Mouse (Mus musculus): Measurements from ENCODE around the gene Il6.
"Not testable (repeated sequence)": the region's sequence is repeated elsewhere in the genome, so short reads cannot be mapped to it uniquely, and the experiment has no call there.

The Il6 gene

DNA sequence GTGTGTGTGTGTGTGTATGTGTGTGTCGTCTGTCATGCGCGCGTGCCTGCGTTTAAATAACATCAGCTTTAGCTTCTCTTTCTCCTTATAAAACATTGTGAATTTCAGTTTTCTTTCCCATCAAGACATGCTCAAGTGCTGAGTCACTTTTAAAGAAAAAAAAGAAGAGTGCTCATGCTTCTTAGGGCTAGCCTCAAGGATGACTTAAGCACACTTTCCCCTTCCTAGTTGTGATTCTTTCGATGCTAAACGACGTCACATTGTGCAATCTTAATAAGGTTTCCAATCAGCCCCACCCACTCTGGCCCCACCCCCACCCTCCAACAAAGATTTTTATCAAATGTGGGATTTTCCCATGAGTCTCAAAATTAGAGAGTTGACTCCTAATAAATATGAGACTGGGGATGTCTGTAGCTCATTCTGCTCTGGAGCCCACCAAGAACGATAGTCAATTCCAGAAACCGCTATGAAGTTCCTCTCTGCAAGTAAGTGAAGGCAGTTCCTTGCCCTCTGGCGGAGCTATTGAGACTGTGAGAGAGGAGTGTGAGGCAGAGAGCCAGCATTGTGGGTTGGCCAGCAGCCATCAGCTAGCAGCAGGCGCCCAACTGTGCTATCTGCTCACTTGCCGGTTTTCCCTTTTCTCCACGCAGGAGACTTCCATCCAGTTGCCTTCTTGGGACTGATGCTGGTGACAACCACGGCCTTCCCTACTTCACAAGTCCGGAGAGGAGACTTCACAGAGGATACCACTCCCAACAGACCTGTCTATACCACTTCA, at the start of gene Il6:
Il6 (plus strand) TSS at position 389 of the 778 bp plus-strand sequence.
- no peak for DNase-seq (ENCODE audit: low read depth, low spot score)

DNA sequence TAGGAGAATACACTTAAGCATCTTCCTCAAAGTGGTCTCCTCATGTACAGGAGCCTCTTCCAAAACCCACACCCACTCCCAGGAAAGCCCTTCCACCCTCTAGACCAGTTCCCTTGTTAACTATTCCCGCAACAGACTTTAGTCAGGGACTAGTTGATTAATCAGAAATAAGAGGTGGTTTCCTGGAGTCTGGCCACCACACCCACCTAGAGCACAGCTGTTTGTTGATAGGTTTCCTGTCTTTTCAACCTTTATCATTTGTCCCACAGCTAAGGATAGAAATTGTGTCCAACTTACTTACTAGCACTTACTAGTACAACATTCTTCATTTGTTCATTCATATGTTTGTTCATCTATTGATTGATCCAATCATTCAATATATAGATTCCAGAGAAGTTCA, 49.4 kb upstream of the Il6 start:
- no peak for DNase-seq (ENCODE audit: low read depth, low spot score)

DNA sequence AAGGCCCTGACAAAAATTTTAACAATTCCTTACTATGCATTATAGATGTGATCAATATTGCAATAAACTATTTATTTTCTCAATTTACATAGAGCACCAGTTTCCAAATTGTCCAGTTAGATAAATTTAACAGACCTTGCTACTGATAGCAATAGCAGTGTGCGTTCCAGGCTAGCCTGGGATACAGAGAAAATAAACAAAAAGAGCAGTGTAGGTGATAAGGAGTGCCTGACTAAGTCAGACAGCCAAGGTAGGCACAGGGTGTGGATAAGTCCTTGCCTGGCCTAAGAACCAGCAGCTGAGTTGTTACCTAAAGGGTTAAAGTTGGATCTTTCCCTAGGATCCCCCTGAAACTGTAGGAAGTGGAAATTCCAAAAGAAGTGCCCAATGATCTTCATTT, 42.7 kb upstream of the Il6 start:
- DNase-seq (ENCODE audit: low read depth, low spot score) = no peak

DNA sequence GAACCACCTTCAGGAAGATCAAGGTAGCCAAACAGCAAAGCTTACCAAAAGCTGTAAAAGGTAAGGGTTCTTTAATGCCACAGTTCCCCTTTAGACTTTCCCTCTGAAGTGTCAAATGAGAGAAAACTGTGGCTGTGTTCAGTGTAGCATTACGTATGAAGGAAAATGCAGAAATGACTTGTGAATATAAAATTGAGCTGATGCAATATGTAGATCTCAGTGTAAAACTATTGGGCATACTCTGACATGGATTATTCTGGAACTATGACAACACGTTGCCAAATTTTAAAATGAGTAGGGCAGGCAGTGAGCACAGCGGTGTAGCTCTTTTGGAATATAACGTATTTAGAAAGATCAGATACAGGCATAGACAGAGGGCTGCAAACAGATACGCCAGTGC, 40.1 kb upstream of the Il6 start:
- DNase-seq (ENCODE audit: low read depth, low spot score) = no peak

DNA sequence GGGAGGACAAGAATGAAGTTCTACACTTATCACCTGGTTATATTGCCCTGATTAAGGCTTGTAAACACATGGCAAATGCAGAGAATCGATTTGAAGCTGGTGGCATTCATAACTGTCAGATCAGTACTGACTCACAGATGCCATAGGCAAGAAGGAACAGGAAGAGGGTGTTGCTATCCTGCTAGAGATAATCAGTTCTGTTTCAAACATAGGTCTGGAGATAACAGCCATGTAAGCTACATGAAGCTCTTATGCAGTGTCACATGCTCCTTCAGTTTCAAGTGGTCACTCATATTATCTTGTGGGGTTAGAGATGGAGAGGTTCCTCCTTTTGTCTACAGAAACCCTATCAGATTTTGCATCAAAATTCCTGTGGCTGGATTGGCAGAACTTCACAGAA, 39.4 kb upstream of the Il6 start:
- no peak for DNase-seq (ENCODE audit: low read depth, low spot score)

DNA sequence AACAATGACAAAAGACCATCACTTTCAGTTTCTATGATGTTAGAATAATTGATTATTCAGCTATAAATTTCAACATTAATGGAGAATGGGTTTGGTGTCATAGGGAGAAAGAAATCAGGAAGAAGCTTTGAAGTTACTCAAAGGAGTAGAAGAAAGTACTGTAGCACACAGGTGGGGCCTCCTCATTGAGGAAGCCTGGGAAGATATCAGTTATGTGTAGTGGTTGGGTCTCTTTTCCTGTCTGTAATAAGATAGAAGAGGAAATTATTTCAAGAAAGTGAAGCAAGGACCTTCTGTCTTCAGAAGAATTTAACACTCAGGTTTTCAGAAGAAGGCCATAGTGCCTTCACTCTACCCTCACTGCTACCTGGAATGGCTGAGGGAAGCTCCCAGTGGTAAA, 38.8 kb upstream of the Il6 start:
- no peak for DNase-seq (ENCODE audit: low read depth, low spot score)

DNA sequence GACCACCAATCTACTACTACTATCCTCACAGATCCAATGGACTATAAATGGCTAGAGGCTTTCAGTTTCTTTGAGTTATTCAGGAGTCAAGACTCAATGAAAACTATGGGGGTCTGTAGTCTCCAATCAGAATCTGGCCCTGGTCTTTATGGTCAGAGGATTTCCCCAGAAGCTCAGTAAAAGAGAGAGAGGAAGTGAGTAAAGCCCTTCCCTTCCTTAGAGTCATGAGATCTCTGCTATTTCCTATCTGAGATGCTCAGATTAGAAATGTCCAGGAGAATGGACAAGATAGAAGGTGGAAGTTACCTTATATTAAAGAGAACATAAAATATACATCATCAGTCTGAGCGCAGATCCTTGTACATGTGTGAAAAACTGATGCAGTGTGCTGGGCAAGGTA, 19.3 kb upstream of the Il6 start:
- DNase-seq (ENCODE audit: low read depth, low spot score) = no peak

DNA sequence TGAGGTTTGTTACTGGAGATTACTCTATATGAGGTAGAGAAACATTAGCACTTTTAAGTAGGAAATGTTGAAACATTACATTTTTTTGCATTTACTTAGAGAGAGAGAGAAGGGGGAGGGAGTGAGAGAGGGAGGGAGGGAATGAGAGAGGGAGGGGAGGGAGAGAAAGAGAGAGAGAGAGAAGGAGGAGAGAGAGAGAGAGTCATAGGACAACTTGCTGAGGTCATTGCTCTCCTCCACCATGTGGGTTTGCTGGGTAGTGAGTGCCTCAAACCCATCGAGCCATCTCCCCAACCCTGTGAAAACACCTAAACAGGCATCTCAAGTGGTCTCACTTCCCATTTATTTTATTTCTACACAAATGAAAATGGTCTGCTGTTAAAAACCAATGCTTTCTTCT, 18.6 kb upstream of the Il6 start:
- no peak for DNase-seq (ENCODE audit: low read depth, low spot score)

DNA sequence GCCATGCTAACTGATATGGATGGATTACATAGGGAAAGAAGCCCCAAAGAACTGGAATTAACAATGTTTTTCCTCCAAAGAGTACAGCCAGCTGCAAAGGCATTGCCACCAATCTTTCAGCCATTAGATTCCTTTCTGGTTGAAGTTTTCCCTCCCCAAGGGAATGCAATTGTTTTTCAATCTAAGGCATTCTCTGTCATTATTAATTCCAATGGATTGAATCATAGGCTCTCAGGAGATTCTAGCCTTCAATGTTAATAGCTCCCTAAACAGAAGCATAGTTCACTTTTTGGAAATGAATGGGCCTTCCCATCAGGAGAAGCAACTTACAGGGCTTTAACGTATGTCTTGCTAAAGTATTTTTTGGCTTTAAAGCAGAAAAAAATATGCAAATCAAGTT, 15.6 kb upstream of the Il6 start:
- no peak for DNase-seq (ENCODE audit: low read depth, low spot score)

DNA sequence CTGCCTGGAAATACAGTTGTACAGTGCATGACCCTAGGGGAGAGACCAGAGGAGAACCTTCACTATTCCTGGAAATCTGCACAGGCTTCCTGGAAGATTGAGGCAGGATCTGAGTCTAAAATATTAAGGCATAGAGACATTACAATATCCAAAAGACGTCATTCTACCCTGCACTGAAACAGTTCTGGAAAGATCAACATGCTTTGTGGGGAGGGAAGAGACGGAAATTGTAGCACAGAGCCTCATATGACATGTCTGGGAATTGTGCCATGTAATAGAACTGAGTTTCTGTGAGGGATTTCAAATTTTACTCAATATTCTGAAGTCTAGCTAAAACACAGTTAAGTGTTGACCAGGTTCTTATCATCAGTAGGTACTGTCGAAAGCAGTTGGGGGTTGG, 12.0 kb upstream of the Il6 start:
- DNase-seq (ENCODE audit: low read depth, low spot score) = no peak

DNA sequence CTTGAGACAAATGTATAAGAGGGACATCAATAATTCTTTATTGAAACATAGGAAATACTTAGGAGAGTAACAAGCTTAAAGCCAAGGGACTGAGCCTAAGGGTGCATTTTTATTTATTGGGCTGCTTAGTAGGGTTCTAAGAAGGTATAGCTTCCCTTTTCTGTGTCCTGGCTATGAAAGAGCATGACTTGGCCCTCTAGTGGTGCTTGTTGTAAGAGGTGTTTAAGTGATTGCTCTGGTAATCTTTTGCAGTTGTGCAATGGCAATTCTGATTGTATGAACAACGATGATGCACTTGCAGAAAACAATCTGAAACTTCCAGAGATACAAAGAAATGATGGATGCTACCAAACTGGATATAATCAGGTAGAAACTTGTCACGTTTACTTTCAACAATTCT, 1.7 kb downstream of the Il6 start:
- DNase-seq (ENCODE audit: low read depth, low spot score) = no peak

DNA sequence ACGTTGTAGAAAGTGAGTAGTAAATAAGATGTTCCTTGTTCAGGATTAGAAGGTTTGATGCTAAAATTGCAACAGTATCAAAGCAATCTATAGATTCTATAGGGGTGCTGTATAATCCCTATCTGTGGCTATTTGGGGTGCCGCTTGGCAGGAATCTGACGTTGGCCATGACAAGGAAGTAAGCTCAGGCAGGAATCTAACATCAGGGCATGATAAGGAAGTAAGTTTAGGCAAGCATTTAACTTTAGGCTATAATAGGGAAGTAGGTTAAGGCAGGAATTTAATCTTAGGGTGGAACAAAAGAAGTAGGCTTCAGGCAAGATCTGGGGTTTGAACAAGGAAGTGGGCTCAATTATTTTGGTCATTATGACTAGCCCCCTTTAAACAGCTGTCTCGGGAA, 22.9 kb downstream of the Il6 start:
- not testable (repeated sequence) for DNase-seq (ENCODE audit: low read depth, low spot score)

DNA sequence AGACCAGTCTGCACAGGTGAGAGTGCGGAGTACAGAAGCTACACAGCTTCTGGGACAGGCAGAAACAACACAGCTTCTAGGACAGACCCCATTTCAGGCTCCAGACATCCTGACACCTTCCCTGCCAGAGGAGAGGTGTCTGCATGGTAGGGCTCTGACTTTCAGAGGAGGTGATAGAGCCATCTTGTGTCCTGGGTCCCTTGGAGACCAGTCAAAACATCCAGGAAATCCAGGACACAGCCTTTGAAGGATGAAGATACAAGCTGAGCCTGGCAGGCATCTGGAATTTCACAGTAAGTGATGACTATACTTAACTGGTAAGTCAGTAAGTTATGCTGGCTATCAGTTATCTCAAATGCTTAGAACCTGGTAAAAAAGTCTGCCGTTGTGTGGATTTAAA, 24.2 kb downstream of the Il6 start:
- not testable (repeated sequence) for DNase-seq (ENCODE audit: low read depth, low spot score)

DNA sequence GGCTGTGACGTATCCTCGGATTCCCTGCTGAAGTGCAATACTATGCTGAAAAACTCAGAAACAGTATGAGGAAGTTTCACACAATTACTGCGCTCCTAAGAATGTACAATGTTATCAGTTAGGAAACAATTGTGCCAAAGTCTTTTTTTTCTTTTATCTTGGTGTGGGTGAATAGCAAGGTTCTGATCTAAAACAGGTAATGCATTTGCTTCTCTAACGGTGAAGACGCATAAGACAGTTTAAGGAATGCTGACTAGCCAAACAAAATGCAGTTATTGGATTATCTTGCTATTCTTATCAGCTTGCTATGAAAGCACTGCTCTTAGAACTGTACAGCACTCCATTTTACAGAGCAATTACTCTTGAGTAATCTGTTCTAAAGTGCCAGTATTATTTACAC, 26.4 kb downstream of the Il6 start:
- not testable (repeated sequence) for DNase-seq (ENCODE audit: low read depth, low spot score)

DNA sequence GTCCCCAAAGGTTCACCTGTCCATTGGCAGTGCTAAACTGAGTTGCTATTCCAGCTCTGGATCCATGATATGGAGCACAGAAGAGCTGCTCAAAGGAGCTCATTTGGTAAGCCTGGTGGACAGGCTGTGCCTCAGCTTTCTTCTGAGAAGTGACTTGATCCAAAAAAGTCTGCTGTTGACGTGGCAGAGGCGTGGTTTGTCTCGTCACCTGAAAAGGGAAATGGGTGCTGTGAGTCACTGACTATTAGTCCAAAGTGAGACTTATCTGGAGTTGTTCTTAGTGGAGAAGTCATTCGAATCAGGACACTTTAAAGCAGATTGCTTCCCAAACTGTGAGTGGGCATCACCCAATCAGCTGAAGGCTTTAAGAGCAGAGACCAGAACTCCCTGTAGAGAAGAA, 26.9 kb downstream of the Il6 start:
- DNase-seq (ENCODE audit: low read depth, low spot score) = not testable (repeated sequence)

DNA sequence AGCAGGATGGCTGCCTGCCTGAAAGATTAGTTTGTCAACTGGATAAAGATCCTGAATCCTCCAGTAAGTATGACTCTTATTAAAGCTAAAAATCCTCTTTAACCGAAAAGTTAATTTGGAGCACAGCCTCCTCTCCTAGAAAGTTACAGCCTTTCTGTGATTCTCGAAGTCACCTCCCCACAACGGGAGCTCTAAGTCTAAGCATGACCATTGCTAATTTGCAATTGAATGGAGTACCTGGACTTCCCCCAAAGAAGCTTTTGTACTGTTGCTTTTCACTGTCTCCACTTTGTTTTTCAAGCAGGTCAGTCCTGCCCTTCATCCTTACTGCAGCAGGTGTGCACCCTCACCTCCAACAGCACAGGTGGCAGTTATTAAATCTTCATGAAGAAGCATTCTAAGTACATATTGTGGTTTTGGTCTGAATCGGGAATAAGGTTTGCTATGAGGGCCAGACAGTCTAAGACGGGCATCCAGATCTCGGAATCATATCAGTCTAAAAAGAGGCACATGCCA, 45.4 kb downstream of the Il6 start:
- no peak for DNase-seq (ENCODE audit: low read depth, low spot score)

DNA sequence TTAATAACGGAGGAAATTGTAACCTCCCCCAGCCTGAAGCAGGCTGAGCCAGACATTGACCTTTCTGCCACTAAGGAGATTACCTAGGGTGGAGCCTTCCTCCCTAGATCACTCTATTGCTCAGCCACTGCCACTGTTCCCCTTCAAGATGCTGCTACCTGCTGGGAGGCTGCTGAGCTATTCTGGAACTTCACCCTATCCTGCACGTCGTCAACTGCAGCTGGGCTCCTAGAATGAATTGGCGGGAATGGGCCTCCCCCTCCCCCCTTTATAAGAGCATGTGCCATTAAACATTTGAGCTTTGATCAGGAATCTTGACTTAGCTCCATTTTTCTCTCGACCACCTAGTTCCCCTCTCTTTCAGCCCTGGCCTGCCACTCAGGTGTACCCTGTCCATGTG, 46.7 kb downstream of the Il6 start:
- DNase-seq (ENCODE audit: low read depth, low spot score) = not testable (repeated sequence)

DNA sequence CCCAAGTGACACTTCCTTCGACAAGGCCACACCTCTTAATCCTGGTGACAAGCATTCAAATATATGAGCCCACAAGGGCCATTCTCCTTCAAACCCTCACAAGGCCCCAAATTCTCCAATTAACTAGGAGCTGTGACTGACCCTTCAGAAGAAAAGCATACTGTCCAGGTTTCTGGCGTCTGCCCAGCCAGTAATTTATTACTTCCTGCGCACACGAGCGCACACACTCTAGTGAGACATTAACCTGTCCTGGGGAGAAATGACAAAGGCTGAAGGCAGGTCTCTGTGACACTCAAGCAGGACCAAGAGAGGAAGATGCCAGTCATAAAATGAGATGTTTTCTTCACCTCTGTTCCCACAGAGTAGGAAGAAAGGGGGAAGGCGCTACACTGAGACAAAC, 54.8 kb downstream of the Il6 start:
- DNase-seq (ENCODE audit: low read depth, low spot score) = no peak

Data from embryo, embryonic 11.5 days (tissue).